Mouse (Mus musculus) cortical plate, adult 2 months (tissue): ENCODE measurements around the gene Gm10134.

ENCODE experiments used
- CTCF ChIP-seq: fragments of 200-500 bp; IDR thresholded peaks from 2 replicates; pipeline ENCODE4 v1.5.1; 2011; ENCODE audit warnings: mild to moderate bottlenecking, control low read depth, low read length; ENCODE audit not compliant: insufficient read depth; ENCODE audit errors: extremely low read depth
- POLR2A ChIP-seq: fragments of 200-500 bp; IDR thresholded peaks from 2 replicates; pipeline ENCODE4 v1.6.1; 2011; ENCODE audit warnings: mild to moderate bottlenecking, low read length, control low read depth; ENCODE audit not compliant: insufficient read depth; ENCODE audit errors: extremely low read depth

GRCm38 (mm10) chr2:28546560-28546959 lies 40.7 kb downstream of the Gm10134 start:
- no peak for TF ChIP-seq CTCF
- TF ChIP-seq POLR2A: no peak
